Mouse (Mus musculus): ENCODE results near the gene Thoc3. TPM values are rescaled to one million over a fixed set of nuclear protein-coding genes. Genes with fewer than 3 reads are reported as not detected.

Thoc3 gene
- polyA plus RNA-seq, 1 experiment from 2014 or later = 143 TPM

- WGBS = 84% methylated on average over 5 of the region's 5 CpGs
- H3K27me3 ChIP-seq (ENCODE audit: control insufficient read depth, insufficient read depth, low read length) = no peaks in the 10 kb centered on the region
- H3K27ac ChIP-seq (ENCODE audit: low read depth, low read length) = no peak overlapping the region
- no peak for DNase-seq (ENCODE audit: low spot score)
- no peaks in the 10 kb centered on the region for H3K36me3 ChIP-seq (ENCODE audit: control insufficient read depth, insufficient read depth, low read length)
- ATAC-seq (ENCODE audit: low FRiP score) = no peak
- H3K4me1 ChIP-seq (replicated peaks; ENCODE audit: control insufficient read depth, insufficient read depth, low read length) = no peaks in the 10 kb centered on the region
- H3K4me2 ChIP-seq (replicated peaks; ENCODE audit: low read depth, low read length) = no peak overlapping the region
- H3K4me3 ChIP-seq (ENCODE audit: low read depth, low read length) = no peak overlapping the region
- H3K9me3 ChIP-seq (ENCODE audit: control insufficient read depth, low read length) = no peaks in the 10 kb centered on the region
- no peak overlapping the region for H3K9ac ChIP-seq (ENCODE audit: low read depth, low read length)
Measured at GRCm38 (mm10) chr13:54436666-54437065, 32.0 kb downstream of the Thoc3 start.

- Histone ChIP-seq H3K27ac (ENCODE audit: low read depth, low read length) (no peak overlapping the region), H3K9me3 (ENCODE audit: control insufficient read depth, low read length) (no peaks in the 10 kb centered on the region), H3K9ac (ENCODE audit: low read depth, low read length) (no peak overlapping the region), H3K36me3 (ENCODE audit: control insufficient read depth, insufficient read depth, low read length) (no peaks in the 10 kb centered on the region), H3K27me3 (ENCODE audit: control insufficient read depth, insufficient read depth, low read length) (no peaks in the 10 kb centered on the region), H3K4me3 (ENCODE audit: low read depth, low read length) (no peak overlapping the region), H3K4me2 (replicated peaks; ENCODE audit: low read depth, low read length) (no peak overlapping the region), H3K4me1 (replicated peaks; ENCODE audit: control insufficient read depth, insufficient read depth, low read length) (no peaks in the 10 kb centered on the region)
- DNase-seq (ENCODE audit: low spot score) (no peak), ATAC-seq (ENCODE audit: low FRiP score) (no peak)
- 79% methylated on average over 9 of the region's 9 CpGs for WGBS
Measured at GRCm38 (mm10) chr13:54431161-54431560, 37.5 kb downstream of the Thoc3 start.

DNA sequence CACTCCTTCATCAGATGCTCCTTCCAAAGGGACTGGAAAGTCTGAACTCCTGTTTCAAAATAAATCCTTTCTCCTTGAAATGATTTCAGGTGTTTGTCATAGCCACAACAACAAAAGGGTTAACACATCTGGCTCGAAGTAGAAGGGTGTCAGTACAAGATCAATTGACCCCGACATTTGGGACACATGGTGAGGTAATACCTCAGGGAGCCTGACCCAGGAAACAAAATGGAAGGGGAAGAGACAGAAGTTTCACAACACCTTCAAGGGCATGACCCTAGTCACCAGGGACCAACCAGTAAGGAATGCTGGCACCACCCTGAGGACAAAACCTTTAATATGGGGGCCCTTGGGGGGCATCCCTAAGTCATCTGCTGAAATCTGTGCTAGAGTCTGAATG lies 38.6 kb downstream of the Thoc3 start:
- no peaks in the 10 kb centered on the region for H3K27me3 ChIP-seq (ENCODE audit: control insufficient read depth, insufficient read depth, low read length)
- WGBS = 66% methylated on average over 2 of the region's 2 CpGs

GRCm38 (mm10) chr13:54428771-54429170 lies 39.9 kb downstream of the Thoc3 start:
- 83% methylated on average over 3 of the region's 3 CpGs for WGBS
- ATAC-seq (ENCODE audit: low FRiP score) (no peak), DNase-seq (ENCODE audit: low spot score) (no peak)
- Histone ChIP-seq H3K27me3 (ENCODE audit: control insufficient read depth, insufficient read depth, low read length) (no peaks in the 10 kb centered on the region), H3K4me2 (replicated peaks; ENCODE audit: low read depth, low read length) (no peak overlapping the region), H3K4me3 (ENCODE audit: low read depth, low read length) (no peak overlapping the region), H3K27ac (ENCODE audit: low read depth, low read length) (no peak overlapping the region), H3K36me3 (ENCODE audit: control insufficient read depth, insufficient read depth, low read length) (no peaks in the 10 kb centered on the region), H3K9ac (ENCODE audit: low read depth, low read length) (no peak overlapping the region), H3K4me1 (replicated peaks; ENCODE audit: control insufficient read depth, insufficient read depth, low read length) (0 out of 2 replicates have a peak, but pooled peaks cover 2% of the 10 kb centered on the region), H3K9me3 (ENCODE audit: control insufficient read depth, low read length) (no peaks in the 10 kb centered on the region)

More for the DNA sequence above, 38.6 kb downstream of the Thoc3 start:
- Histone ChIP-seq H3K4me2 (replicated peaks; ENCODE audit: low read depth, low read length) (no peak overlapping the region), H3K36me3 (ENCODE audit: control insufficient read depth, insufficient read depth, low read length) (no peaks in the 10 kb centered on the region), H3K4me3 (ENCODE audit: low read depth, low read length) (no peak overlapping the region), H3K4me1 (replicated peaks; ENCODE audit: control insufficient read depth, insufficient read depth, low read length) (0 out of 2 replicates have a peak, but pooled peaks cover 2% of the 10 kb centered on the region), H3K27ac (ENCODE audit: low read depth, low read length) (no peak overlapping the region), H3K9ac (ENCODE audit: low read depth, low read length) (no peak overlapping the region), H3K9me3 (ENCODE audit: control insufficient read depth, low read length) (no peaks in the 10 kb centered on the region)
- ATAC-seq (ENCODE audit: low FRiP score) (no peak), DNase-seq (ENCODE audit: low spot score) (no peak)

GRCm38 (mm10) chr13:54426781-54427655 lies 41.6 kb downstream of the Thoc3 start:
- Histone ChIP-seq H3K36me3 (ENCODE audit: control insufficient read depth, insufficient read depth, low read length) (no peaks in the 10 kb centered on the region), H3K4me1 (replicated peaks; ENCODE audit: control insufficient read depth, insufficient read depth, low read length) (0 out of 2 replicates have a peak, but pooled peaks cover 2% of the 10 kb centered on the region), H3K9me3 (ENCODE audit: control insufficient read depth, low read length) (no peaks in the 10 kb centered on the region), H3K27ac (ENCODE audit: low read depth, low read length) (no peak overlapping the region), H3K4me3 (ENCODE audit: low read depth, low read length) (no peak overlapping the region), H3K9ac (ENCODE audit: low read depth, low read length) (no peak overlapping the region), H3K4me2 (replicated peaks; ENCODE audit: low read depth, low read length) (no peak overlapping the region), H3K27me3 (ENCODE audit: control insufficient read depth, insufficient read depth, low read length) (no peaks in the 10 kb centered on the region)
- ATAC-seq (ENCODE audit: low FRiP score) (no peak), DNase-seq (ENCODE audit: low spot score) (no peak)
- WGBS = 81% methylated on average over 10 of the region's 10 CpGs

- Histone ChIP-seq H3K4me2 (replicated peaks; ENCODE audit: low read depth, low read length) (no peak overlapping the region), H3K27ac (ENCODE audit: low read depth, low read length) (peak overlapping the region; percentile 36; the same call in 1 of the 2 replicates), H3K9ac (ENCODE audit: low read depth, low read length) (no peak overlapping the region), H3K27me3 (ENCODE audit: control insufficient read depth, insufficient read depth, low read length) (no peaks in the 10 kb centered on the region), H3K4me1 (replicated peaks; ENCODE audit: control insufficient read depth, insufficient read depth, low read length) (0 out of 2 replicates have a peak, but pooled peaks cover 2% of the 10 kb centered on the region), H3K4me3 (ENCODE audit: low read depth, low read length) (no peak overlapping the region), H3K9me3 (ENCODE audit: control insufficient read depth, low read length) (no peaks in the 10 kb centered on the region), H3K36me3 (ENCODE audit: control insufficient read depth, insufficient read depth, low read length) (no peaks in the 10 kb centered on the region)
- no peak for DNase-seq (ENCODE audit: low spot score)
- WGBS = 62% methylated on average over 2 of the region's 2 CpGs
- ATAC-seq (ENCODE audit: low FRiP score) = no peak
Measured at GRCm38 (mm10) chr13:54425269-54425668, 43.4 kb downstream of the Thoc3 start.

DNA sequence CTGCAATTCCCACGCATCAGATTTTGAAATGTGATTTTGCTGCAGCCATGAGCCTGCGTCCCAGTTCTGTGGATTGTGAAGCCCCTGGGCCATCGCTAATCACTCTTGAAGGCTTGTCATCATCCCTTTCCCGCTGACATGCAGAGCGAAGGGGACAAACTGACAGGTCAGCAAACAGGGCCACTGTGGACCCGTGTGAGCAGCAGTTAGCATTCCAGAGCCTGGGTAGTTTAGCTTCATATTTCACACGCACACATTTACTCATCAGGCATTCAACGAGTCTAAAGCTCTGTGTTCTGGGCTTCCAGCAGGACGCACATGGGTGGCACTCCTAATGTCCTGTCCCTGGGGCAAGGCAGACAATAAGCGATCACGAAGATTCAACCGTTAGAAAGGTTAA lies 48.4 kb downstream of the Thoc3 start:
- H3K4me1 ChIP-seq (replicated peaks; ENCODE audit: control insufficient read depth, insufficient read depth, low read length) = 0 out of 2 replicates have a peak, but pooled peaks cover under 1% of the 10 kb centered on the region
- no peaks in the 10 kb centered on the region for H3K27me3 ChIP-seq (ENCODE audit: control insufficient read depth, insufficient read depth, low read length)
- ATAC-seq (ENCODE audit: low FRiP score) (no peak), DNase-seq (ENCODE audit: low spot score) (no peak)
- H3K27ac ChIP-seq (ENCODE audit: low read depth, low read length) = no peak overlapping the region
- H3K9me3 ChIP-seq (ENCODE audit: control insufficient read depth, low read length) = no peaks in the 10 kb centered on the region
- no peaks in the 10 kb centered on the region for H3K36me3 ChIP-seq (ENCODE audit: control insufficient read depth, insufficient read depth, low read length)
- no peak overlapping the region for H3K9ac ChIP-seq (ENCODE audit: low read depth, low read length)
- no peak overlapping the region for H3K4me3 ChIP-seq (ENCODE audit: low read depth, low read length)
- whole genome bisulfite sequencing = 70% methylated on average over 12 of the region's 12 CpGs
- no peak overlapping the region for H3K4me2 ChIP-seq (replicated peaks; ENCODE audit: low read depth, low read length)

- no peaks in the 10 kb centered on the region for H3K36me3 ChIP-seq (ENCODE audit: control insufficient read depth, insufficient read depth, low read length)
- no peaks in the 10 kb centered on the region for H3K9me3 ChIP-seq (ENCODE audit: control insufficient read depth, low read length)
- no peak overlapping the region for H3K27ac ChIP-seq (ENCODE audit: low read depth, low read length)
- H3K9ac ChIP-seq (ENCODE audit: low read depth, low read length) = no peak overlapping the region
- DNase-seq (ENCODE audit: low spot score) (peak; percentile 27), ATAC-seq (ENCODE audit: low FRiP score) (no peak)
- 75% methylated on average over 10 of the region's 10 CpGs for whole genome bisulfite sequencing
- H3K4me3 ChIP-seq (ENCODE audit: low read depth, low read length) = no peak overlapping the region
- H3K4me2 ChIP-seq (replicated peaks; ENCODE audit: low read depth, low read length) = no peak overlapping the region
- H3K4me1 ChIP-seq (replicated peaks; ENCODE audit: control insufficient read depth, insufficient read depth, low read length) = no peaks in the 10 kb centered on the region
- H3K27me3 ChIP-seq (ENCODE audit: control insufficient read depth, insufficient read depth, low read length) = no peaks in the 10 kb centered on the region
Measured at GRCm38 (mm10) chr13:54418781-54419327, 49.8 kb downstream of the Thoc3 start.

GRCm38 (mm10) chr13:54415059-54415458 lies 53.6 kb downstream of the Thoc3 start:
- Histone ChIP-seq H3K9me3 (ENCODE audit: control insufficient read depth, low read length) (no peaks in the 10 kb centered on the region), H3K9ac (ENCODE audit: low read depth, low read length) (no peak overlapping the region), H3K4me2 (replicated peaks; ENCODE audit: low read depth, low read length) (no peak overlapping the region), H3K4me1 (replicated peaks; ENCODE audit: control insufficient read depth, insufficient read depth, low read length) (no peaks in the 10 kb centered on the region), H3K36me3 (ENCODE audit: control insufficient read depth, insufficient read depth, low read length) (no peaks in the 10 kb centered on the region), H3K27ac (ENCODE audit: low read depth, low read length) (no peak overlapping the region), H3K27me3 (ENCODE audit: control insufficient read depth, insufficient read depth, low read length) (no peaks in the 10 kb centered on the region), H3K4me3 (ENCODE audit: low read depth, low read length) (no peak overlapping the region)
- no peak for DNase-seq (ENCODE audit: low spot score)
- no peak for ATAC-seq (ENCODE audit: low FRiP score)
- WGBS = 91% methylated on average over 4 of the region's 4 CpGs
